Mouse (Mus musculus): Measurements from ENCODE around the gene Foxp1. TPM values are rescaled to one million over a fixed set of nuclear protein-coding genes. Genes with fewer than 3 reads are reported as not detected.

Gene Foxp1
- polyA plus RNA-seq, 1 experiment: 88.7 TPM

GRCm38 (mm10) chr6:99328634-99329033 is 193.9 kb downstream of the Foxp1 start:
- TF ChIP-seq GATA1 (IDR thresholded peaks at IDR 0.05; ENCODE audit: low read length): no peak

- no peak for TF ChIP-seq GATA1 (IDR thresholded peaks at IDR 0.05; ENCODE audit: low read length)
Measured at GRCm38 (mm10) chr6:99328146-99328545, 194.4 kb downstream of the Foxp1 start.

GRCm38 (mm10) chr6:99327721-99328120 is 194.8 kb downstream of the Foxp1 start:
- no peak for TF ChIP-seq GATA1 (IDR thresholded peaks at IDR 0.05; ENCODE audit: low read length)

- no peak for TF ChIP-seq GATA1 (IDR thresholded peaks at IDR 0.05; ENCODE audit: low read length)
Measured at GRCm38 (mm10) chr6:99325881-99326280, 196.6 kb downstream of the Foxp1 start.

GRCm38 (mm10) chr6:99325461-99325860 is 197.1 kb downstream of the Foxp1 start:
- no peak for TF ChIP-seq GATA1 (IDR thresholded peaks at IDR 0.05; ENCODE audit: low read length)

GRCm38 (mm10) chr6:99322132-99322904 is 200.2 kb downstream of the Foxp1 start:
- no peak for TF ChIP-seq GATA1 (IDR thresholded peaks at IDR 0.05; ENCODE audit: low read length)

GRCm38 (mm10) chr6:99320444-99320843 is 202.1 kb downstream of the Foxp1 start:
- TF ChIP-seq GATA1 (IDR thresholded peaks at IDR 0.05; ENCODE audit: low read length): no peak

- no peak for TF ChIP-seq GATA1 (IDR thresholded peaks at IDR 0.05; ENCODE audit: low read length)
Measured at GRCm38 (mm10) chr6:99319415-99320405, 202.8 kb downstream of the Foxp1 start.

- no peak for TF ChIP-seq GATA1 (IDR thresholded peaks at IDR 0.05; ENCODE audit: low read length)
Measured at GRCm38 (mm10) chr6:99314746-99315145, 207.8 kb downstream of the Foxp1 start.

- TF ChIP-seq GATA1 (IDR thresholded peaks at IDR 0.05; ENCODE audit: low read length): no peak
Measured at GRCm38 (mm10) chr6:99310529-99310928, 212.0 kb downstream of the Foxp1 start.

GRCm38 (mm10) chr6:99310171-99310500 is 212.4 kb downstream of the Foxp1 start:
- TF ChIP-seq GATA1 (IDR thresholded peaks at IDR 0.05; ENCODE audit: low read length): no peak

GRCm38 (mm10) chr6:99309466-99310170 is 212.9 kb downstream of the Foxp1 start:
- no peak for TF ChIP-seq GATA1 (IDR thresholded peaks at IDR 0.05; ENCODE audit: low read length)

- no peak for TF ChIP-seq GATA1 (IDR thresholded peaks at IDR 0.05; ENCODE audit: low read length)
Measured at GRCm38 (mm10) chr6:99305751-99306150, 216.8 kb downstream of the Foxp1 start.

GRCm38 (mm10) chr6:99305236-99305635 is 217.3 kb downstream of the Foxp1 start:
- TF ChIP-seq GATA1 (IDR thresholded peaks at IDR 0.05; ENCODE audit: low read length): no peak

GRCm38 (mm10) chr6:99302662-99303435 is 219.7 kb downstream of the Foxp1 start:
- TF ChIP-seq GATA1 (IDR thresholded peaks at IDR 0.05; ENCODE audit: low read length): no peak

Data from G1E-ER4 (cell line).